Mouse (Mus musculus) stomach, embryonic 14.5 days (tissue): ENCODE measurements around the gene Sirt7. TPM values are rescaled to one million over a fixed set of nuclear protein-coding genes. Genes with fewer than 3 reads are reported as not detected.

Source experiments
- ATAC-seq: fragments of 200-750 bp; cut with Nextera tagmentation; 2 replicates; pipeline ENCODE4 v1.8.0; 2017; ENCODE audit warnings: low read depth, moderate TSS enrichment; ENCODE audit not compliant: insufficient number of reproducible peaks, insufficient read depth, low FRiP score
- H3K27ac ChIP-seq: fragments of 300-500 bp; sonication (generic); 2 replicates; pipeline ENCODE4 v1.5.1; 2014; ENCODE audit warnings: mild to moderate bottlenecking, low read length, moderate library complexity, mixed read lengths
- H3K27me3 ChIP-seq: fragments of 300-500 bp; sonication (generic); 2 replicates; pipeline ENCODE4 v1.6.1; 2014; ENCODE audit warnings: low read length, control low read depth, mixed read lengths; ENCODE audit not compliant: control insufficient read depth, insufficient read depth
- H3K36me3 ChIP-seq: fragments of 300-500 bp; sonication (generic); 2 replicates; pipeline ENCODE4 v1.6.1; 2014; ENCODE audit warnings: mild to moderate bottlenecking, control low read depth, low read length, moderate library complexity, mixed read lengths; ENCODE audit not compliant: control insufficient read depth, insufficient read depth
- H3K4me1 ChIP-seq: fragments of 300-500 bp; sonication (generic); 2 replicates; pipeline ENCODE4 v1.6.1; 2014; ENCODE audit warnings: low read length, control low read depth, mixed read lengths; ENCODE audit not compliant: control insufficient read depth, insufficient read depth
- H3K4me2 ChIP-seq: fragments of 300-500 bp; sonication (generic); replicated peaks from 2 replicates; pipeline ENCODE4 v1.6.1; 2014; ENCODE audit warnings: low read depth, low read length, control low read depth
- H3K4me3 ChIP-seq: fragments of 300-500 bp; sonication (generic); 2 replicates; pipeline ENCODE4 v1.5.1; 2014; ENCODE audit warnings: low read depth, low read length, control low read depth
- H3K9ac ChIP-seq: fragments of 300-500 bp; sonication (generic); replicated peaks from 2 replicates; pipeline ENCODE4 v1.6.1; 2014; ENCODE audit warnings: low read depth, mild to moderate bottlenecking, control low read depth, low read length, moderate library complexity, mixed read lengths
- H3K9me3 ChIP-seq: fragments of 300-500 bp; sonication (generic); 2 replicates; pipeline ENCODE4 v1.6.1; 2016; ENCODE audit warnings: low read depth, low read length, control low read depth; ENCODE audit not compliant: control insufficient read depth
- WGBS: fragments of 180-500 bp; shearing (Covaris S2); extraction: QIAGEN DNeasy Blood & Tissue Kit; methylation state at CpG from one replicate; pipeline ENCODE4 v1.1.7; 2014; 5-methylcytosine and 5-hydroxymethylcytosine counted together
- polyA plus RNA-seq: library from polyadenylated mRNA; unstranded; fragments of >200 nt; fragmentation: Nextera tagmentation; extraction: Ambion mirVana; gene quantifications from 2 replicates; pipeline ENCODE4 v1.2.1, GENCODE M21; 2014

Sirt7 gene
- polyA plus RNA-seq, 1 experiment from 2014 or later: 36.1 TPM

DNA sequence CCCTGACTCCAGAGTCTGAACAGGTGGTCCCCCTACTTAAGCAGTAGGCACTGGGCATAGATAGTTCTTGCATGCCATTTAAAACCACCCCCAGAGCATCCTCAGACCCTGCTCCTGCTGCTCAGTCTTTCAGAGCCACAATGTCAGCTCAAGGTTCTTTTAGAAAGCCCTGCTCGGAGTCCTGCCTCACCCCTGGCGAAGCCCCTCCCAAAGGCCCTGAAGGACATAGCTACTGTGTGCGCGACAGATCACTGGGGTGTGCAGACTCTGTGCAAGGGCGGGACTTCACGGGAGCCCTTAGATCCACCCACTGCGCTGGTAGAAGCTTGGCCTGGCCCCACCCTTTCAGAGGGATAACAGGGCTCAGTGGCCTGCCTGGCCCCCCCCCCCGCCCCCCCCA is 15.8 kb downstream of the Sirt7 start:
- no peaks in the 10 kb centered on the region for H3K27me3 ChIP-seq
- no peak overlapping the region for H3K9ac ChIP-seq
- H3K27ac ChIP-seq: no peak overlapping the region
- peak; percentile 73 for ATAC-seq
- peaks cover 50% of the 10 kb centered on the region for H3K36me3 ChIP-seq
- whole genome bisulfite sequencing: 42% methylated on average over 8 of the region's 8 CpGs
- peaks cover 21% of the 10 kb centered on the region for H3K4me1 ChIP-seq
- no peak overlapping the region for H3K4me2 ChIP-seq
- no peaks in the 10 kb centered on the region for H3K9me3 ChIP-seq
- H3K4me3 ChIP-seq: no peak overlapping the region

DNA sequence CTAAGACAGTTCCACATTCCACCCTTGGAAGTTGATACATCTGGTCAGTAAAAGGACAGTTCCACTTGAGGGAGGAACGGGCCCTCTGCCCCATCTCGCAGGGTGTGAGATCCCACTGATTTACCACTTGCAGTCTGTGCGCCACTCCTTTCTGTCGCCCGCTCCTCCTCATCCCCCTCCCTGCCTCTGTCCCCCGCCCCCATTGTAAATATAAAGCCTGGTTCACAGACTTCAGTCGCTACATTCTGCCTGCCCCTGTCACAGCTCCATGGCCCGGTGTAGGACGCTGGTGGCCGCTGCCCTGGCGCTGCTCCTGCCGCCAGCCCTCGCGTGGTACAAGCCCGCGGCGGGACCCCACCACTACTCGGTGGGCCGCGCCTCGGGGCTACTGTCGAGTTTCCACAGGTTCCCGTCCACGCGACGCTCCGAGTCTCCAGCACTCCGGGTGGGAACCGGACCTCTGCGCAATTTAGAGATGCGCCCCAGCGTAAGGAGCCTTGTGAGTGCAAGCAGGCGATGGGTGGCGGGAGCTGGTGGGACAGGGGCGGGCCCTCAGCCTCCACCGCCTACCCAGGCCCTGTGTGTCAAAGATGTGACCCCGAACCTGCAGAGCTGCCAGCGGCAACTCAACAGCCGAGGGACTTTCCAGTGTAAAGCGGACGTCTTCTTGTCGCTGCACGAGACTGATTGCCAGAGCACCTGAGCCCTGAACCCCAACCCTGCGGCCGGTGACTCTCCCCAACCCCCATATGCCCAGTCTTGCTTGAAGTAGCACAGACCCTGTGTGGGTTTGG is 16.6 kb downstream of the Sirt7 start, which contains the start of gene Npb:
Npb (plus strand) TSS at position 237 of the 794 bp plus-strand sequence.
- Histone ChIP-seq H3K36me3 (peaks cover 48% of the 10 kb centered on the region), H3K27ac (no peak within 1 kb of the TSS), H3K4me3 (peak within 1 kb of the TSS; percentile 29), H3K9ac (peak within 1 kb of the TSS; percentile 42; the same call in 1 of the 2 replicates), H3K9me3 (no peaks in the 10 kb centered on the region), H3K4me2 (peak within 1 kb of the TSS; percentile 70), H3K27me3 (no peaks in the 10 kb centered on the region), H3K4me1 (peaks cover 21% of the 10 kb centered on the region)
- ATAC-seq: 0 out of 2 replicates have a peak, but pooled peaks have one; percentile 34
- WGBS: 2% methylated on average over 45 of the region's 45 CpGs

DNA sequence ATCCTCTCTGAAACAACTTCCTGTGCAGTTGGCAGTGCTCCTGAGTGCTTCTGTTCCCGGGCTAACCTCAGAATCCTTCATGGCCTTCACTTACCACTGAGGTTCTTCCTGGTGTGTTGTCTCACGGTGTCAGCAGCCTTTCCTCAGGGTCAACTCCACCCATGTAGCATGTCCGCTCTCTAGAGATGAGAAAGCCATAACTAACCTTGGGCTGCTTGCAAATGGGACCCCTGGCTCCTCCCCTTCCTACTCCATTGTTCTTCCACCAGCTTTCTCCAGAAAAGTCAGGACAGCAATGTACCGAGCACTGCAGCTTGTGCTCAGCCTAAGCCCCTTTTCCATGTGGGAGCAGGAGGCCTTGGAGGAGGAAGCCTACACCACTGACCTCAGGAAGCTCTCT is 18.3 kb downstream of the Sirt7 start:
- ATAC-seq: no peak
- peaks cover 21% of the 10 kb centered on the region for H3K4me1 ChIP-seq
- no peak overlapping the region for H3K4me3 ChIP-seq
- no peaks in the 10 kb centered on the region for H3K9me3 ChIP-seq
- H3K27me3 ChIP-seq: no peaks in the 10 kb centered on the region
- no peak overlapping the region for H3K4me2 ChIP-seq
- H3K27ac ChIP-seq: no peak overlapping the region
- 75% methylated on average over 4 of the region's 4 CpGs for WGBS
- peaks cover 46% of the 10 kb centered on the region for H3K36me3 ChIP-seq
- no peak overlapping the region for H3K9ac ChIP-seq

DNA sequence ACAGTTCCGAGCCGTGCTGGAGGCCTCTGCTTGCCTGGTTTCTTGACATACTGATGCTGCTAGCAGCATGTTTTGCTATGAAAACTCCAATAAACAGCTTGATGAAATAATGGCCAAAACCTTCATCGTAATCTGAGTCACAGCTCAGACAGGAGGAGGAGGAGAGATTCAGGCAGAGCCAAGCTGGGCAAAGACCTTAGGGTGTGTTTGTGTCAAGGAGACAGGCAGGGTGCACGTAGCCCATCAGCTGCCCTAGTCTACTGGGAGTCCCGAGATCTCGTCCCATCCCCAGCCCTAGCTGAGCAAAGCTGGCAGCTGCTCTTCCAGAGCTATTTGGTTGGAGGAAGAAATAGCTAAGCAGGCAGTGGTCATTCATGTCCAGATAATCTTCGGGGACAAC is 19.4 kb downstream of the Sirt7 start:
- no peak overlapping the region for H3K4me3 ChIP-seq
- no peak overlapping the region for H3K9ac ChIP-seq
- 91% methylated on average over 7 of the region's 7 CpGs for whole genome bisulfite sequencing
- no peak overlapping the region for H3K27ac ChIP-seq
- H3K4me2 ChIP-seq: no peak overlapping the region
- H3K27me3 ChIP-seq: no peaks in the 10 kb centered on the region
- peaks cover 21% of the 10 kb centered on the region for H3K4me1 ChIP-seq
- no peaks in the 10 kb centered on the region for H3K9me3 ChIP-seq
- ATAC-seq: no peak
- peaks cover 42% of the 10 kb centered on the region for H3K36me3 ChIP-seq

DNA sequence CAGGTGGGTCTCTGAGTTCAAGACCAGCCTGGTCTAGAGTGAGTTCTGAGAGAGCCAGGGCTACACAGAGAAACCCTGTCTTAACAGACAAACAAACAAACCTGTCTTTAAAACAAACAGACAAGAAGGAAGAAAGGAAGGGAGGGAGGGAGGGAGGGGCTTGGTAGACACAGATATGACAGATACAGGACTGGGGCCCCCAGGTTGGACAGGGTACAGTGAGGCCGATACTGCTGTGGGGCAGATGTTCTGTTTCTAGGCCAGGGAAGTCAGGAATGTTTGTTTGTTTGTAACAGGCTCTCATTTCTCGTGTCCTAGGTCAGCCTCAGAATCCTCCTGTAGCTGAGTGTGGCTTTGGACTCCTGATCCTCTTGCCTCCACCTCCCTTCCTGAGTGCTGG is 21.5 kb downstream of the Sirt7 start:
- H3K36me3 ChIP-seq: peaks cover 38% of the 10 kb centered on the region
- H3K9me3 ChIP-seq: no peaks in the 10 kb centered on the region
- no peak overlapping the region for H3K4me3 ChIP-seq
- no peak overlapping the region for H3K27ac ChIP-seq
- H3K27me3 ChIP-seq: no peaks in the 10 kb centered on the region
- H3K9ac ChIP-seq: no peak overlapping the region
- no peak for ATAC-seq
- 69% methylated on average over 2 of the region's 2 CpGs for WGBS
- no peak overlapping the region for H3K4me2 ChIP-seq
- H3K4me1 ChIP-seq: peaks cover 16% of the 10 kb centered on the region

DNA sequence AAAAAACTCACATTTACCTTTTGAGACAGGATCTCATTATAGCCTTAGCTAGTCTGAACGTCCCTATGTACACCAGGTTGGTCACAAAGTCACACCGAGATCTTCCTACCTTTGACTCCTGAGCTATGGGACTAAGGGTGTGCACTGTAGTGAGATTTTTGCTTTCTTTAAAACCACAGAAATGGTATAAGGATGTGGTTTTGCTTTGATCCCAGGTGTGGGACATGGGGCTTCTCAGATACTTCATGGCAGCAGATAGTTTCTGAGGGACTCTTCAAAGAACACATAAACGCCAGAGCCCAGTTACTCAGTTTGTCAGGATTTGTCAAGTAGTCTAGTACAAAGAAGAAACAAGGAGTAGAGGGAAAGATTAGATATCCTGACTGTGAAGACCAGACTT is 24.3 kb downstream of the Sirt7 start:
- WGBS: 95% methylated on average over 3 of the region's 3 CpGs
- Histone ChIP-seq H3K36me3 (peaks cover 47% of the 10 kb centered on the region), H3K9me3 (no peaks in the 10 kb centered on the region), H3K9ac (no peak overlapping the region), H3K27ac (no peak overlapping the region), H3K4me1 (peaks cover 18% of the 10 kb centered on the region; the same call in 1 of the 2 replicates), H3K4me3 (no peak overlapping the region), H3K4me2 (no peak overlapping the region), H3K27me3 (no peaks in the 10 kb centered on the region)
- no peak for ATAC-seq

DNA sequence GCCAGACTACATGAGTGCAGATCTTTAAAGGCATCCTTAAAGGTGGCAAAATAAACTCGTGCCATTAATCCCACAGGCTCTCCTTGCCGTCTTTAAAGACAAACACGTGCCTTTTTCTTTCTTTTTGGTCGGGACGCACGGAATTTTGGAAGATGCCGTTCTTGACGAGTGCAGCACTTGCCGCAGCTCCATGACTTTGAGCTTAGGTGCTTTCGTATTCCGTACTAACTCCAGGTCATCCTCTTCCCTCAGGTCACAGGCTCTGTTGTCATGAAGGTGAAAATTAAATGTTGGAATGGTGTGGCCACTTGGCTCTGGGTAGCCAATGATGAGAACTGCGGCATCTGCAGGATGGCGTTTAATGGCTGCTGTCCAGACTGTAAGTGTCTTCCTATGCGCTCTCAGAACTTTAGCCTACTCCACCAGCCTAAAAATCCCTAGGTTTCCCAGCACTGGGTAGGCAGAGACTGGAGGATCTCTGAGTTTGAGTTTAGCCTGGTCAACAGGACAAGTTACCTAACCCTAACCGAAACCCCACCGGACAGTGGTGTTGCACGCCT is 26.0 kb downstream of the Sirt7 start:
- Histone ChIP-seq H3K36me3 (peaks cover 46% of the 10 kb centered on the region), H3K27ac (peak overlapping the region; percentile 85), H3K4me2 (peak overlapping the region; percentile 77), H3K9me3 (no peaks in the 10 kb centered on the region), H3K4me3 (peak overlapping the region; percentile 99), H3K9ac (peak overlapping the region; percentile 100), H3K4me1 (peaks cover 18% of the 10 kb centered on the region; the same call in 1 of the 2 replicates), H3K27me3 (no peaks in the 10 kb centered on the region)
- WGBS: 46% methylated on average over 17 of the region's 17 CpGs
- no peak for ATAC-seq

DNA sequence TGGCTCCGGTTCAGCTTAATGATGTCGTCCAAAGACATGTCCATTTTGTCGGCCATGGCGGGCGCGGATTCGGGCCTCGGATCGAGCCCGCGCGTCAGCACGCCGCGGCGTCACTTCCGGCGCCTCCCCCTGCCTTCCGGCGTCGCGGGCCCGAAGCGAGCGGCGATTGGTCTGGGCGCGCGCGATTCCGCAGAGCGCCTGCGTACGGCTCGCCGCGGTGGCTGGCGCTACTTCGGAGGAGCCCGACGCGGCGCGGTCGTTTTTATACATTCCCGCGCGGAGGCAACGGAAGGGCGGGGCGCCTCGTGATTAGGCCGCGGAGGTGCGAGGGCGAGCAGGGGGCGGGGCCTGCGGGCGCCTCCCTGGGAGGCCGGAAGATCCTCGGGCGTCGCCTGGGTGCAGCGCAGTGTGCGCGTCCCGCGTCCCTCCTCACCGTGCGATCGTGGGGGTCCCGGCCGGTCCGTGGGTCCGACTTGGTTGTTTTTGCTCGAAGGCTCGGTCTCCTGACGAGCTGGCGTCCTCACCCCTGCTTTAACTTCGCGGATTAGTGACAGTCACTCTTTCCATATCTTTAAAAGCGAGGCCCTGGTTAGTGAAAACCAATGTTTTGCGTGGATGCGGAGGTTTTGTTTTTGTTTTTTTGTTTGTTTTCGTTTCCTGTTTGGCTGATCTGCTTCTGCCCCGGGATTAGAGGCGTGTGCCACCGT is 26.6 kb downstream of the Sirt7 start, which contains the start of the genes Alyref and Anapc11:
Alyref (minus strand) TSS at position 83 of the 707 bp plus-strand sequence.
Anapc11 (plus strand) TSS at position 139 of the 707 bp plus-strand sequence.
- Histone ChIP-seq H3K9me3 (no peaks in the 10 kb centered on the region), H3K4me3 (peak within 1 kb of the TSS; percentile 99), H3K4me2 (peak within 1 kb of the TSS; percentile 98), H3K36me3 (peaks cover 48% of the 10 kb centered on the region), H3K27me3 (no peaks in the 10 kb centered on the region), H3K27ac (peak within 1 kb of the TSS; percentile 85), H3K9ac (peak within 1 kb of the TSS; percentile 100), H3K4me1 (peaks cover 18% of the 10 kb centered on the region; the same call in 1 of the 2 replicates)
- peak; percentile 97 for ATAC-seq
- under 1% methylated on average over 88 of the region's 88 CpGs for WGBS
